Mouse (Mus musculus) MEL (cell line): ENCODE data around the gene Prr5l. TPM values are rescaled to one million over a fixed set of nuclear protein-coding genes. Genes with fewer than 3 reads are reported as not detected.

ENCODE experiments used
- DNase-seq: peaks from one replicate; pipeline ENCODE4 v3.0.0; 2011; ENCODE audit warnings: low read depth, low spot score
- H3K27ac ChIP-seq: 2 replicates; pipeline ENCODE4 v1.5.1; 2012; ENCODE audit warnings: low read depth, mild to moderate bottlenecking, control low read depth, low read length, moderate library complexity; ENCODE audit not compliant: control insufficient read depth
- H3K27me3 ChIP-seq, 2 experiments: fragments of 150-350 bp in 1 of 2; sonication (generic) in 1 of 2; 2 replicates each; pipeline ENCODE4 v1.6.1; 2012; ENCODE audit warnings: low read length in 2 of 2, mild to moderate bottlenecking in 2 of 2, improper control_type of control experiment in 1 of 2, moderate library complexity in 1 of 2; ENCODE audit not compliant: insufficient read depth in 2 of 2, control insufficient read depth in 1 of 2
- H3K36me3 ChIP-seq, 2 experiments: 2 replicates each; pipeline ENCODE4 v1.6.1; 2012 to 2014; ENCODE audit warnings: low read length in 2 of 2, improper control_type of control experiment in 1 of 2, inconsistent platforms in 1 of 2, mild to moderate bottlenecking in 1 of 2; ENCODE audit not compliant: insufficient read depth in 2 of 2, control insufficient read depth in 1 of 2
- H3K4me1 ChIP-seq, 2 experiments: fragments of 150-350 bp in 1 of 2; sonication (generic) in 1 of 2; 2 replicates each; pipeline ENCODE4 v1.6.1; 2012; ENCODE audit warnings: low read length in 2 of 2, improper control_type of control experiment in 1 of 2, mild to moderate bottlenecking in 1 of 2; ENCODE audit not compliant: insufficient read depth in 2 of 2, control insufficient read depth in 1 of 2
- H3K4me3 ChIP-seq, 2 experiments: fragments of 150-350 bp in 1 of 2; sonication (generic) in 1 of 2; 2 replicates each; pipeline ENCODE4 v1.5.1; 2012; ENCODE audit warnings: low read depth in 2 of 2, low read length in 2 of 2, mild to moderate bottlenecking in 2 of 2, moderate library complexity in 2 of 2, control low read depth in 1 of 2, improper control_type of control experiment in 1 of 2; ENCODE audit not compliant: control insufficient read depth in 1 of 2, insufficient read depth in 1 of 2
- H3K79me2 ChIP-seq: 2 replicates; pipeline ENCODE4 v1.6.1; 2012; ENCODE audit warnings: mild to moderate bottlenecking, low read length, moderate library complexity; ENCODE audit not compliant: control insufficient read depth, poor library complexity, insufficient read depth
- H3K9ac ChIP-seq: 2 replicates; pipeline ENCODE4 v1.6.1; 2012; ENCODE audit warnings: low read depth, mild to moderate bottlenecking, control low read depth, low read length, moderate library complexity; ENCODE audit not compliant: control insufficient read depth, poor library complexity, severe bottlenecking
- H3K9me3 ChIP-seq: fragments of 150-350 bp; sonication (generic); replicated peaks from 2 replicates; pipeline ENCODE4 v1.6.1; 2012; ENCODE audit warnings: mild to moderate bottlenecking, low read length, improper control_type of control experiment, moderate library complexity; ENCODE audit not compliant: insufficient read depth
- BHLHE40 ChIP-seq: IDR thresholded peaks from 2 replicates; pipeline ENCODE4 v1.6.1; 2012; ENCODE audit warnings: low read depth, mild to moderate bottlenecking, inconsistent platforms, low read length, improper control_type of control experiment, borderline replicate concordance
- CHD1 ChIP-seq: IDR thresholded peaks from 2 replicates; pipeline ENCODE4 v1.6.1; 2012; ENCODE audit warnings: low read depth, mild to moderate bottlenecking, inconsistent platforms, low read length, improper control_type of control experiment
- CHD2 ChIP-seq: IDR thresholded peaks from 2 replicates; pipeline ENCODE4 v1.6.1; 2011; ENCODE audit warnings: low read length, improper control_type of control experiment
- CTCF ChIP-seq, 3 experiments: IDR thresholded peaks in 2 of 3; conservative IDR thresholded peaks in 1 of 3; 2 replicates each; pipeline ENCODE4 v1.5.1; 2011 to 2012; ENCODE audit warnings: low read length in 3 of 3, low read depth in 2 of 3, mild to moderate bottlenecking in 2 of 3, improper control_type of control experiment in 1 of 3, inconsistent platforms in 1 of 3, mixed read lengths in 1 of 3, moderate library complexity in 1 of 3; ENCODE audit not compliant: control insufficient read depth in 1 of 3, insufficient read depth in 1 of 3, poor library complexity in 1 of 3, severe bottlenecking in 1 of 3
- ELF1 ChIP-seq: IDR thresholded peaks from 2 replicates; pipeline ENCODE4 v1.6.1; 2014; ENCODE audit warnings: low read depth, mild to moderate bottlenecking, inconsistent platforms, low read length, improper control_type of control experiment, moderate library complexity
- EP300 ChIP-seq, 2 experiments: IDR thresholded peaks; 2 replicates each; pipeline ENCODE4 v1.6.1; 2011; ENCODE audit warnings: improper control_type of control experiment in 2 of 2, low read length in 2 of 2, low read depth in 1 of 2, mild to moderate bottlenecking in 1 of 2
- ETS1 ChIP-seq: IDR thresholded peaks from 2 replicates; pipeline ENCODE4 v1.6.1; 2012; ENCODE audit warnings: low read depth, mild to moderate bottlenecking, inconsistent platforms, low read length, improper control_type of control experiment, moderate library complexity
- GATA1 ChIP-seq: IDR thresholded peaks from 2 replicates; pipeline ENCODE4 v1.6.1; 2011; ENCODE audit warnings: low read depth, low read length, improper control_type of control experiment
- HCFC1 ChIP-seq: IDR thresholded peaks from 2 replicates; pipeline ENCODE4 v1.6.1; 2012; ENCODE audit warnings: low read depth, mild to moderate bottlenecking, inconsistent platforms, low read length, improper control_type of control experiment, moderate library complexity
- KAT2A ChIP-seq: conservative IDR thresholded peaks from 2 replicates; pipeline ENCODE4 v1.6.1; 2012; ENCODE audit warnings: low read depth, low read length, improper control_type of control experiment, inconsistent platforms
- MAZ ChIP-seq: IDR thresholded peaks from 2 replicates; pipeline ENCODE4 v1.6.1; 2012; ENCODE audit warnings: low read depth, mild to moderate bottlenecking, inconsistent platforms, low read length, improper control_type of control experiment
- MEF2A ChIP-seq: IDR thresholded peaks from 2 replicates; pipeline ENCODE4 v1.6.1; 2014; ENCODE audit warnings: low read depth, mild to moderate bottlenecking, inconsistent platforms, low read length, improper control_type of control experiment; ENCODE audit not compliant: poor library complexity, insufficient replicate concordance, severe bottlenecking; ENCODE audit errors: extremely low read depth
- MXI1 ChIP-seq: IDR thresholded peaks from 2 replicates; pipeline ENCODE4 v1.6.1; 2011; ENCODE audit warnings: mild to moderate bottlenecking, low read depth, low read length, improper control_type of control experiment
- MYB ChIP-seq: IDR thresholded peaks from 2 replicates; pipeline ENCODE4 v1.6.1; 2011; ENCODE audit warnings: mild to moderate bottlenecking, low read depth, low read length, improper control_type of control experiment
- MYC ChIP-seq: IDR thresholded peaks from 2 replicates; pipeline ENCODE4 v1.6.1; 2011; ENCODE audit warnings: low read depth, mild to moderate bottlenecking, low read length, improper control_type of control experiment, moderate library complexity
- NRF1 ChIP-seq: IDR thresholded peaks from 2 replicates; pipeline ENCODE4 v1.6.1; 2014; ENCODE audit warnings: low read depth, mild to moderate bottlenecking, inconsistent platforms, low read length, improper control_type of control experiment, moderate library complexity; ENCODE audit not compliant: poor library complexity, insufficient read depth, severe bottlenecking
- POLR2A ChIP-seq, 2 experiments: IDR thresholded peaks; 2 replicates each; pipeline ENCODE4 v1.6.1; 2011 to 2012; ENCODE audit warnings: low read length in 2 of 2, mild to moderate bottlenecking in 2 of 2, control low read depth in 1 of 2, improper control_type of control experiment in 1 of 2, low read depth in 1 of 2, moderate library complexity in 1 of 2; ENCODE audit not compliant: control insufficient read depth in 1 of 2, insufficient read depth in 1 of 2, poor library complexity in 1 of 2
- POLR2AphosphoS5 ChIP-seq: IDR thresholded peaks from 2 replicates; pipeline ENCODE4 v1.6.1; 2012; ENCODE audit warnings: low read depth, borderline replicate concordance, mild to moderate bottlenecking, inconsistent platforms, low read length, moderate library complexity, mixed read lengths
- SIN3A ChIP-seq: IDR thresholded peaks from 2 replicates; pipeline ENCODE4 v1.6.1; 2012; ENCODE audit warnings: low read length, improper control_type of control experiment, inconsistent platforms
- SMC3 ChIP-seq: IDR thresholded peaks from 2 replicates; pipeline ENCODE4 v1.6.1; 2011; ENCODE audit warnings: low read depth, low read length, improper control_type of control experiment
- TAL1 ChIP-seq: IDR thresholded peaks from 2 replicates; pipeline ENCODE4 v1.6.1; 2012; ENCODE audit warnings: mild to moderate bottlenecking, inconsistent platforms, low read length, moderate library complexity, mixed read lengths
- TCF12 ChIP-seq: IDR thresholded peaks from 2 replicates; pipeline ENCODE4 v1.6.1; 2014; ENCODE audit warnings: low read depth, mild to moderate bottlenecking, inconsistent platforms, low read length, improper control_type of control experiment, moderate library complexity
- UBTF ChIP-seq: IDR thresholded peaks from 2 replicates; pipeline ENCODE4 v1.6.1; 2012; ENCODE audit warnings: low read depth, mild to moderate bottlenecking, inconsistent platforms, low read length, improper control_type of control experiment, moderate library complexity, borderline replicate concordance; ENCODE audit not compliant: insufficient read depth
- USF1 ChIP-seq: IDR thresholded peaks from 2 replicates; pipeline ENCODE4 v1.6.1; 2014; ENCODE audit warnings: low read depth, mild to moderate bottlenecking, inconsistent platforms, low read length, improper control_type of control experiment, moderate library complexity
- USF2 ChIP-seq, 2 experiments: IDR thresholded peaks; 2 replicates each; pipeline ENCODE4 v1.6.1; 2011 to 2012; ENCODE audit warnings: improper control_type of control experiment in 2 of 2, low read length in 2 of 2, borderline replicate concordance in 1 of 2, inconsistent platforms in 1 of 2, low read depth in 1 of 2, mild to moderate bottlenecking in 1 of 2; ENCODE audit not compliant: insufficient read depth in 1 of 2
- ZC3H11A ChIP-seq: IDR thresholded peaks from 2 replicates; pipeline ENCODE4 v1.6.1; 2012; ENCODE audit warnings: low read depth, mild to moderate bottlenecking, inconsistent platforms, low read length, improper control_type of control experiment
- ZMIZ1 ChIP-seq: IDR thresholded peaks from 2 replicates; pipeline ENCODE4 v1.6.1; 2012; ENCODE audit warnings: low read depth, mild to moderate bottlenecking, inconsistent platforms, low read length, improper control_type of control experiment, moderate library complexity
- polyA plus RNA-seq, 2 experiments: library from polyadenylated mRNA; stranded (reverse) in 1 of 2; unstranded in 1 of 2; fragments of >175 nt in 1 of 2; fragments of >200 nt in 1 of 2; gene quantifications; 2 replicates each; pipeline versions ENCODE4 v1.2.1 to v1.2.4; 2012; ENCODE audit warnings: low replicate concordance in 2 of 2, low read depth in 1 of 2; ENCODE audit not compliant: insufficient read length in 2 of 2, insufficient read depth in 1 of 2, missing spikeins in 1 of 2
- total RNA-seq: library from RNA; depleted of rRNA; stranded (reverse); fragments of 300-350 nt; gene quantifications from 2 replicates; pipeline ENCODE4 v1.2.3, GENCODE M21; 2012

The Prr5l gene
- total and polyA plus RNA-seq, 3 experiments, result 0.04 TPM; not detected in 2

GRCm38 (mm10) chr2:101781357-101781777, 101.5 kb downstream of the Prr5l start:
- no peak overlapping the region for H3K9ac ChIP-seq
- peak; percentile 6 for DNase-seq
- H3K4me3 ChIP-seq, result no peak overlapping the region
- H3K9me3 ChIP-seq, result no peaks in the 10 kb centered on the region
- H3K36me3 ChIP-seq, result no peaks in the 10 kb centered on the region
- H3K4me1 ChIP-seq, result no peaks in the 10 kb centered on the region
- no peak overlapping the region for H3K27ac ChIP-seq
- no peaks in the 10 kb centered on the region for H3K79me2 ChIP-seq
- peaks cover 0 to 3% of the 10 kb centered on the region in 2 experiments; a peak in 2 of 4 replicates for H3K27me3 ChIP-seq
- TF ChIP-seq POLR2AphosphoS5 (no peak), MEF2A (no peak), BHLHE40 (no peak), HCFC1 (no peak), ZC3H11A (no peak), TAL1 (no peak), EP300 (IDR thresholded peaks at IDR 0.05; ENCODE audit: low read depth in 1 of 2, low read length in 2 of 2) (no peak), ETS1 (no peak), USF2 (IDR thresholded peaks at IDR 0.05; ENCODE audit: borderline replicate concordance in 1 of 2, insufficient read depth in 1 of 2, low read depth in 1 of 2, low read length in 2 of 2) (no peak), USF1 (no peak), MYC (no peak), ZMIZ1 (no peak), POLR2A (IDR thresholded peaks at IDR 0.05; ENCODE audit: control insufficient read depth in 1 of 2, insufficient read depth in 1 of 2, low read depth in 1 of 2, low read length in 2 of 2, poor library complexity in 1 of 2) (no peak), UBTF (no peak), NRF1 (no peak)
- TF ChIP-seq, all 39 proteins: peak for 0

DNA sequence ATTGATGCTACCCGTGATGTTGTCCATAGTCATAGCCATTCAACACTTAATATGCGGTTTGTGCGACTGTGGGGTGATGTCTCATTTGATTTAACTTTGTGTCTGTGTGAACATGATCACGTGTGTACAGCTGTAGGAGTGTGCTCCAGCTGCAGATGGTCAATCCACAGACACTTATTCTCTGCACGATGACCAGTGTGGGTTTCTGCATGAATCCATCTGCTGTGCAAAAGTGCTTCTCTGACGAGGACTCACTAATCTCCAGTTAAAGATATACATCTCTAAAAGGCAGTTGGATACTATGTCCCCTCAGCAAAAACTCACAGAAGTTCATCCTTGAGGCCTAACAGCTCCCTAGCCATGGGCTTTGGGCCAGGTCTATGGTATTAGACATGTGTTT, 104.7 kb downstream of the Prr5l start:
- H3K79me2 ChIP-seq, result no peaks in the 10 kb centered on the region
- peaks cover 0 to 4% of the 10 kb centered on the region in 2 experiments; a peak in 2 of 4 replicates for H3K27me3 ChIP-seq
- TF ChIP-seq MYC (no peak), UBTF (no peak), GATA1 (no peak), MAZ (no peak), MYB (no peak), TCF12 (no peak), ETS1 (no peak), MXI1 (no peak), CTCF (IDR thresholded peaks at IDR 0.05 in 2 of 3, conservative IDR thresholded peaks at IDR 0.05 in 1 of 3; ENCODE audit: control insufficient read depth in 1 of 3, insufficient read depth in 1 of 3, low read depth in 2 of 3, low read length in 3 of 3, poor library complexity in 1 of 3, severe bottlenecking in 1 of 3) (no peak), SMC3 (no peak), USF1 (no peak), SIN3A (no peak), ELF1 (no peak), BHLHE40 (no peak), NRF1 (no peak), CHD2 (no peak), CHD1 (no peak), KAT2A (no peak), POLR2AphosphoS5 (no peak), TAL1 (no peak)
- no peak overlapping the region for H3K27ac ChIP-seq
- H3K4me3 ChIP-seq, result no peak overlapping the region
- H3K36me3 ChIP-seq, result no peaks in the 10 kb centered on the region
- no peaks in the 10 kb centered on the region for H3K4me1 ChIP-seq
- H3K9ac ChIP-seq, result no peak overlapping the region
- no peak for DNase-seq
- H3K9me3 ChIP-seq, result no peaks in the 10 kb centered on the region
